Mouse (Mus musculus): ENCODE results near the gene Tm4sf5. TPM values are rescaled to one million over a fixed set of nuclear protein-coding genes. Genes with fewer than 3 reads are reported as not detected.

Tm4sf5 gene
- polyA plus RNA-seq, 1 experiment from 2014 or later = 2.3 TPM

- ATAC-seq (ENCODE audit: low read depth) = no peak
- no peak overlapping the region for H3K4me3 ChIP-seq (ENCODE audit: low read depth, low read length)
- H3K27ac ChIP-seq (ENCODE audit: low read length) = no peak overlapping the region
- peaks cover 6% of the 10 kb centered on the region for H3K4me1 ChIP-seq (ENCODE audit: control insufficient read depth, low read depth, low read length)
- no peak overlapping the region for H3K4me2 ChIP-seq (ENCODE audit: low read depth, low read length)
- no peaks in the 10 kb centered on the region for H3K36me3 ChIP-seq (ENCODE audit: control insufficient read depth, insufficient read depth)
- H3K9ac ChIP-seq (ENCODE audit: low read depth, low read length) = no peak overlapping the region
- no peaks in the 10 kb centered on the region; the same call in 1 of the 2 replicates for H3K27me3 ChIP-seq (ENCODE audit: control insufficient read depth, insufficient read depth, low read depth, low read length)
- no peaks in the 10 kb centered on the region for H3K9me3 ChIP-seq (replicated peaks; ENCODE audit: control insufficient read depth, low read length)
- 38% methylated on average over 3 of the region's 3 CpGs for WGBS (ENCODE audit: insufficient replicate concordance)
These were observed 3.0 kb upstream of the Tm4sf5 start for GRCm38 (mm10) chr11:70502018-70502417.

- Histone ChIP-seq H3K9ac (ENCODE audit: low read depth, low read length) (no peak overlapping the region), H3K27ac (ENCODE audit: low read length) (no peak overlapping the region), H3K9me3 (replicated peaks; ENCODE audit: control insufficient read depth, low read length) (no peaks in the 10 kb centered on the region), H3K4me3 (ENCODE audit: low read depth, low read length) (no peak overlapping the region), H3K4me2 (ENCODE audit: low read depth, low read length) (no peak overlapping the region), H3K27me3 (ENCODE audit: control insufficient read depth, insufficient read depth, low read depth, low read length) (peaks cover 3% of the 10 kb centered on the region; the same call in 1 of the 2 replicates), H3K36me3 (ENCODE audit: control insufficient read depth, insufficient read depth) (no peaks in the 10 kb centered on the region), H3K4me1 (ENCODE audit: control insufficient read depth, low read depth, low read length) (peaks cover 8% of the 10 kb centered on the region)
- no peak for ATAC-seq (ENCODE audit: low read depth)
- WGBS (ENCODE audit: insufficient replicate concordance) = 19% methylated on average over 4 of the region's 4 CpGs
These were observed 1.3 kb downstream of the Tm4sf5 start for GRCm38 (mm10) chr11:70506385-70506784.

GRCm38 (mm10) chr11:70506962-70507515 lies 2.0 kb downstream of the Tm4sf5 start:
- 57% methylated on average over 7 of the region's 7 CpGs for WGBS (ENCODE audit: insufficient replicate concordance)

GRCm38 (mm10) chr11:70509753-70510564 lies 4.9 kb downstream of the Tm4sf5 start:
- peaks cover 3% of the 10 kb centered on the region; the same call in 1 of the 2 replicates for H3K27me3 ChIP-seq (ENCODE audit: control insufficient read depth, insufficient read depth, low read depth, low read length)
- 14% methylated on average over 19 of the region's 19 CpGs for whole genome bisulfite sequencing (ENCODE audit: insufficient replicate concordance)
- H3K4me2 ChIP-seq (ENCODE audit: low read depth, low read length) = no peak overlapping the region
- H3K4me1 ChIP-seq (ENCODE audit: control insufficient read depth, low read depth, low read length) = peaks cover 6% of the 10 kb centered on the region
- no peaks in the 10 kb centered on the region for H3K36me3 ChIP-seq (ENCODE audit: control insufficient read depth, insufficient read depth)
- no peaks in the 10 kb centered on the region for H3K9me3 ChIP-seq (replicated peaks; ENCODE audit: control insufficient read depth, low read length)
- no peak overlapping the region for H3K27ac ChIP-seq (ENCODE audit: low read length)
- H3K4me3 ChIP-seq (ENCODE audit: low read depth, low read length) = no peak overlapping the region
- H3K9ac ChIP-seq (ENCODE audit: low read depth, low read length) = no peak overlapping the region
- ATAC-seq (ENCODE audit: low read depth) = no peak

More at GRCm38 (mm10) chr11:70506962-70507515, 2.0 kb downstream of the Tm4sf5 start:
- Histone ChIP-seq H3K4me1 (ENCODE audit: control insufficient read depth, low read depth, low read length) (peaks cover 8% of the 10 kb centered on the region), H3K4me2 (ENCODE audit: low read depth, low read length) (no peak overlapping the region), H3K9me3 (replicated peaks; ENCODE audit: control insufficient read depth, low read length) (no peaks in the 10 kb centered on the region), H3K27ac (ENCODE audit: low read length) (no peak overlapping the region), H3K36me3 (ENCODE audit: control insufficient read depth, insufficient read depth) (no peaks in the 10 kb centered on the region), H3K9ac (ENCODE audit: low read depth, low read length) (no peak overlapping the region), H3K27me3 (ENCODE audit: control insufficient read depth, insufficient read depth, low read depth, low read length) (peaks cover 3% of the 10 kb centered on the region; the same call in 1 of the 2 replicates), H3K4me3 (ENCODE audit: low read depth, low read length) (no peak overlapping the region)
- no peak for ATAC-seq (ENCODE audit: low read depth)

GRCm38 (mm10) chr11:70511242-70511641 lies 6.2 kb downstream of the Tm4sf5 start:
- no peak overlapping the region for H3K4me2 ChIP-seq (ENCODE audit: low read depth, low read length)
- H3K4me1 ChIP-seq (ENCODE audit: control insufficient read depth, low read depth, low read length) = peaks cover 2% of the 10 kb centered on the region; the same call in 1 of the 2 replicates
- H3K27me3 ChIP-seq (ENCODE audit: control insufficient read depth, insufficient read depth, low read depth, low read length) = peaks cover 3% of the 10 kb centered on the region; the same call in 1 of the 2 replicates
- WGBS (ENCODE audit: insufficient replicate concordance) = 48% methylated on average over 2 of the region's 2 CpGs
- no peaks in the 10 kb centered on the region for H3K9me3 ChIP-seq (replicated peaks; ENCODE audit: control insufficient read depth, low read length)
- H3K9ac ChIP-seq (ENCODE audit: low read depth, low read length) = no peak overlapping the region
- no peak for ATAC-seq (ENCODE audit: low read depth)
- H3K27ac ChIP-seq (ENCODE audit: low read length) = no peak overlapping the region
- H3K36me3 ChIP-seq (ENCODE audit: control insufficient read depth, insufficient read depth) = no peaks in the 10 kb centered on the region
- no peak overlapping the region for H3K4me3 ChIP-seq (ENCODE audit: low read depth, low read length)

- H3K9me3 ChIP-seq (replicated peaks; ENCODE audit: control insufficient read depth, low read length) = no peaks in the 10 kb centered on the region
- H3K27ac ChIP-seq (ENCODE audit: low read length) = no peak overlapping the region
- 72% methylated on average over 7 of the region's 7 CpGs for WGBS (ENCODE audit: insufficient replicate concordance)
- no peak overlapping the region for H3K4me3 ChIP-seq (ENCODE audit: low read depth, low read length)
- no peak overlapping the region for H3K9ac ChIP-seq (ENCODE audit: low read depth, low read length)
- peaks cover 2% of the 10 kb centered on the region; the same call in 1 of the 2 replicates for H3K4me1 ChIP-seq (ENCODE audit: control insufficient read depth, low read depth, low read length)
- no peak overlapping the region for H3K4me2 ChIP-seq (ENCODE audit: low read depth, low read length)
- peaks cover 3% of the 10 kb centered on the region; the same call in 1 of the 2 replicates for H3K27me3 ChIP-seq (ENCODE audit: control insufficient read depth, insufficient read depth, low read depth, low read length)
- H3K36me3 ChIP-seq (ENCODE audit: control insufficient read depth, insufficient read depth) = no peaks in the 10 kb centered on the region
- ATAC-seq (ENCODE audit: low read depth) = no peak
These were observed 6.8 kb downstream of the Tm4sf5 start for GRCm38 (mm10) chr11:70511825-70512224.

GRCm38 (mm10) chr11:70512709-70513342 lies 7.8 kb downstream of the Tm4sf5 start:
- H3K4me3 ChIP-seq (ENCODE audit: low read depth, low read length) = no peak overlapping the region
- peaks cover 2% of the 10 kb centered on the region for H3K4me1 ChIP-seq (ENCODE audit: control insufficient read depth, low read depth, low read length)
- WGBS (ENCODE audit: insufficient replicate concordance) = 57% methylated on average over 7 of the region's 7 CpGs
- ATAC-seq (ENCODE audit: low read depth) = no peak
- H3K27ac ChIP-seq (ENCODE audit: low read length) = no peak overlapping the region
- H3K4me2 ChIP-seq (ENCODE audit: low read depth, low read length) = no peak overlapping the region
- no peaks in the 10 kb centered on the region for H3K36me3 ChIP-seq (ENCODE audit: control insufficient read depth, insufficient read depth)
- no peak overlapping the region for H3K9ac ChIP-seq (ENCODE audit: low read depth, low read length)
- H3K27me3 ChIP-seq (ENCODE audit: control insufficient read depth, insufficient read depth, low read depth, low read length) = peaks cover 3% of the 10 kb centered on the region; the same call in 1 of the 2 replicates
- H3K9me3 ChIP-seq (replicated peaks; ENCODE audit: control insufficient read depth, low read length) = no peaks in the 10 kb centered on the region

- ATAC-seq (ENCODE audit: low read depth) = no peak
- no peak overlapping the region for H3K9ac ChIP-seq (ENCODE audit: low read depth, low read length)
- no peak overlapping the region for H3K4me2 ChIP-seq (ENCODE audit: low read depth, low read length)
- WGBS (ENCODE audit: insufficient replicate concordance) = 59% methylated on average over 11 of the region's 11 CpGs
- H3K27me3 ChIP-seq (ENCODE audit: control insufficient read depth, insufficient read depth, low read depth, low read length) = peaks cover 3% of the 10 kb centered on the region; the same call in 1 of the 2 replicates
- H3K36me3 ChIP-seq (ENCODE audit: control insufficient read depth, insufficient read depth) = no peaks in the 10 kb centered on the region
- H3K27ac ChIP-seq (ENCODE audit: low read length) = no peak overlapping the region
- no peaks in the 10 kb centered on the region for H3K9me3 ChIP-seq (replicated peaks; ENCODE audit: control insufficient read depth, low read length)
- H3K4me1 ChIP-seq (ENCODE audit: control insufficient read depth, low read depth, low read length) = peaks cover 8% of the 10 kb centered on the region
- H3K4me3 ChIP-seq (ENCODE audit: low read depth, low read length) = no peak overlapping the region
These were observed 8.5 kb downstream of the Tm4sf5 start for GRCm38 (mm10) chr11:70513520-70513919.

Data from liver, embryonic 16.5 days (tissue).